Mouse (Mus musculus) heart, adult 2 months (tissue): ENCODE data around the gene Bpnt1.

Experiments used
- CTCF ChIP-seq: fragments of 200-600 bp; IDR thresholded peaks from 2 replicates; pipeline ENCODE4 v1.8.1; 2022; ENCODE audit warnings: antibody characterized with exemption, mild to moderate bottlenecking, moderate library complexity
- POLR2A ChIP-seq: fragments of 200-500 bp; IDR thresholded peaks from 2 replicates; pipeline ENCODE4 v1.6.1; 2011; ENCODE audit warnings: mild to moderate bottlenecking, low read depth, low read length, control low read depth; ENCODE audit not compliant: insufficient read depth

DNA sequence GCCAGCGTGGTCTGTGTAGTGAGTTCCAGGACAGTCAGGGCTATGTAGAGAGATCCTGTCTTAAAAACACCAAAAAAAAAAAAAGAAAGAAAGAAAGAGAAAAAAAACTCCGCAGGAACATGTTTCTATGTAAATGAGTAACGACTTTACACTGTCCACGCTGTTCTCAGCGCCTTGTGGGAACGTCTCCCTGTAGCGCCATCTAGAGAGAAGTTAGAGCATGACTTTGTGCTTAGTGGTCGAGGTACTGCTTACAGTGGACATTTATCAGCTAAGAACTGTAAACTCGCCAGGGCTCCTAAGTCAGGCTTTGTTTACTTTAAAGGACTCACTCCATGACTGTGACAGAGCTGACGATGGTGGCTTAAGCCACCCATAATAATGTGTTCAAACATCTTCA lies 14.2 kb downstream of the Bpnt1 start:
- TF ChIP-seq CTCF: peak; percentile 49
- TF ChIP-seq POLR2A: no peak
